Mouse (Mus musculus) liver, embryonic 11.5 days (tissue): ENCODE data around the gene Dlx6. TPM values are rescaled to one million over a fixed set of nuclear protein-coding genes. Genes with fewer than 3 reads are reported as not detected.
A peak's percentile ranks its signal among the peaks of the same experiment; 100 is the strongest.

Source experiments
- ATAC-seq: fragments of 200-750 bp; cut with Nextera tagmentation; replicated peaks from 2 replicates; pipeline ENCODE4 v1.8.0; 2017; ENCODE audit warnings: moderate number of reproducible peaks, mild to moderate bottlenecking, moderate TSS enrichment, moderate library complexity; ENCODE audit not compliant: low FRiP score
- DNase-seq: peaks from one replicate; pipeline ENCODE4 v3.0.0-alpha.2; 2017; ENCODE audit warnings: low spot score
- H3K27ac ChIP-seq: fragments of 300-500 bp; sonication (generic); 2 replicates; pipeline ENCODE4 v1.5.1; 2014; ENCODE audit warnings: mild to moderate bottlenecking, low read depth, low read length, control low read depth
- H3K27me3 ChIP-seq: fragments of 300-500 bp; sonication (generic); replicated peaks from 2 replicates; pipeline ENCODE4 v1.6.1; 2014; ENCODE audit warnings: low read length, mixed read lengths; ENCODE audit not compliant: control insufficient read depth, insufficient read depth
- H3K36me3 ChIP-seq: fragments of 300-500 bp; sonication (generic); 2 replicates; pipeline ENCODE4 v1.6.1; 2014; ENCODE audit warnings: mild to moderate bottlenecking, low read length, moderate library complexity, mixed read lengths; ENCODE audit not compliant: control insufficient read depth, insufficient read depth
- H3K4me1 ChIP-seq: fragments of 300-500 bp; sonication (generic); replicated peaks from 2 replicates; pipeline ENCODE4 v1.6.1; 2014; ENCODE audit warnings: low read length, mixed read lengths; ENCODE audit not compliant: control insufficient read depth, insufficient read depth
- H3K4me2 ChIP-seq: fragments of 300-500 bp; sonication (generic); 2 replicates; pipeline ENCODE4 v1.6.1; 2014; ENCODE audit warnings: mild to moderate bottlenecking, control low read depth, moderate library complexity
- H3K4me3 ChIP-seq: fragments of 300-500 bp; sonication (generic); 2 replicates; pipeline ENCODE4 v1.5.1; 2014; ENCODE audit warnings: low read depth, low read length, control low read depth
- H3K9ac ChIP-seq: fragments of 300-500 bp; sonication (generic); 2 replicates; pipeline ENCODE4 v1.6.1; 2014; ENCODE audit warnings: low read depth, low read length, control low read depth
- H3K9me3 ChIP-seq: fragments of 300-500 bp; sonication (generic); 2 replicates; pipeline ENCODE4 v1.6.1; 2016; ENCODE audit warnings: low read length, inconsistent platforms, mixed read lengths; ENCODE audit not compliant: control insufficient read depth
- WGBS: fragments of 180-500 bp; shearing (Covaris S2); extraction: QIAGEN DNeasy Blood & Tissue Kit; methylation state at CpG from one replicate; pipeline ENCODE4 v1.1.7; 2014; 5-methylcytosine and 5-hydroxymethylcytosine counted together
- polyA plus RNA-seq: library from polyadenylated mRNA; unstranded; fragments of >200 nt; fragmentation: Nextera tagmentation; extraction: Ambion mirVana; gene quantifications from 2 replicates; pipeline ENCODE4 v1.2.1, GENCODE M21; 2014

The Dlx6 gene
- polyA plus RNA-seq, 1 experiment from 2014 or later, result not detected

GRCm38 (mm10) chr6:6877981-6878840 lies 15.1 kb downstream of the Dlx6 start:
- Histone ChIP-seq H3K27me3 (peaks cover 100% of the 10 kb centered on the region), H3K4me2 (no peak overlapping the region), H3K4me3 (no peak overlapping the region), H3K27ac (no peak overlapping the region), H3K9me3 (no peaks in the 10 kb centered on the region), H3K36me3 (no peaks in the 10 kb centered on the region), H3K4me1 (no peaks in the 10 kb centered on the region; the same call in 1 of the 2 replicates), H3K9ac (no peak overlapping the region)
- WGBS, result 4% methylated on average over 34 of the region's 34 CpGs
- DNase-seq (no peak), ATAC-seq (0 out of 2 replicates have a peak, but pooled peaks have one; percentile 11)

- H3K36me3 ChIP-seq, result no peaks in the 10 kb centered on the region
- H3K4me3 ChIP-seq, result no peak overlapping the region
- H3K27me3 ChIP-seq, result peaks cover 100% of the 10 kb centered on the region
- 2% methylated on average over 14 of the region's 14 CpGs for WGBS
- H3K9me3 ChIP-seq, result no peaks in the 10 kb centered on the region
- no peak overlapping the region for H3K27ac ChIP-seq
- DNase-seq (peak; percentile 42), ATAC-seq (no peak)
- no peak overlapping the region for H3K9ac ChIP-seq
- H3K4me1 ChIP-seq, result no peaks in the 10 kb centered on the region; the same call in 1 of the 2 replicates
- no peak overlapping the region for H3K4me2 ChIP-seq
Measured at GRCm38 (mm10) chr6:6878841-6879291, 15.7 kb downstream of the Dlx6 start.

GRCm38 (mm10) chr6:6879371-6880325 lies 16.5 kb downstream of the Dlx6 start:
- Histone ChIP-seq H3K4me1 (no peaks in the 10 kb centered on the region; the same call in 1 of the 2 replicates), H3K36me3 (no peaks in the 10 kb centered on the region), H3K4me2 (no peak overlapping the region), H3K9ac (no peak overlapping the region), H3K4me3 (no peak overlapping the region), H3K27ac (no peak overlapping the region), H3K27me3 (peaks cover 98% of the 10 kb centered on the region), H3K9me3 (no peaks in the 10 kb centered on the region)
- ATAC-seq (no peak), DNase-seq (peak; percentile 34)
- WGBS, result 4% methylated on average over 44 of the region's 44 CpGs

GRCm38 (mm10) chr6:6880361-6881114 lies 17.4 kb downstream of the Dlx6 start:
- H3K4me1 ChIP-seq, result no peaks in the 10 kb centered on the region; the same call in 1 of the 2 replicates
- no peaks in the 10 kb centered on the region for H3K9me3 ChIP-seq
- no peak overlapping the region; the same call in 1 of the 2 replicates for H3K4me2 ChIP-seq
- no peak overlapping the region for H3K27ac ChIP-seq
- peaks cover 96% of the 10 kb centered on the region for H3K27me3 ChIP-seq
- peak overlapping the region; percentile 41; the same call in 1 of the 2 replicates for H3K4me3 ChIP-seq
- DNase-seq (no peak), ATAC-seq (no peak)
- 3% methylated on average over 24 of the region's 24 CpGs for WGBS
- H3K9ac ChIP-seq, result no peak overlapping the region
- H3K36me3 ChIP-seq, result no peaks in the 10 kb centered on the region

GRCm38 (mm10) chr6:6881115-6881637 lies 18.0 kb downstream of the Dlx6 start:
- WGBS, result 2% methylated on average over 30 of the region's 30 CpGs
- H3K9me3 ChIP-seq, result no peaks in the 10 kb centered on the region
- H3K4me2 ChIP-seq, result peak overlapping the region; percentile 63
- H3K36me3 ChIP-seq, result no peaks in the 10 kb centered on the region
- ATAC-seq (no peak; the same call in 1 of the 2 replicates), DNase-seq (no peak)
- H3K4me3 ChIP-seq, result peak overlapping the region; percentile 41
- H3K27me3 ChIP-seq, result peaks cover 89% of the 10 kb centered on the region
- no peak overlapping the region for H3K27ac ChIP-seq
- H3K9ac ChIP-seq, result no peak overlapping the region
- no peaks in the 10 kb centered on the region; the same call in 1 of the 2 replicates for H3K4me1 ChIP-seq

GRCm38 (mm10) chr6:6881638-6882190 lies 18.6 kb downstream of the Dlx6 start, which contains the start of gene Dlx5:
Gene Dlx5 (minus strand): TSS chr6:6882085.
- no peak for DNase-seq
- ATAC-seq, result 0 out of 2 replicates have a peak, but pooled peaks have one; percentile 44
- Histone ChIP-seq H3K4me2 (peak within 1 kb of the TSS; percentile 63), H3K4me1 (no peaks in the 10 kb centered on the region; the same call in 1 of the 2 replicates), H3K9ac (no peak within 1 kb of the TSS), H3K9me3 (no peaks in the 10 kb centered on the region), H3K27ac (no peak within 1 kb of the TSS), H3K36me3 (no peaks in the 10 kb centered on the region), H3K27me3 (peaks cover 84% of the 10 kb centered on the region), H3K4me3 (peak within 1 kb of the TSS; percentile 41)
- WGBS, result under 1% methylated on average over 35 of the region's 42 CpGs

GRCm38 (mm10) chr6:6882266-6882797 lies 19.2 kb downstream of the Dlx6 start:
- WGBS, result 6% methylated on average over 10 of the region's 11 CpGs
- DNase-seq, result no peak

More at GRCm38 (mm10) chr6:6882266-6882797, 19.2 kb downstream of the Dlx6 start:
- H3K9ac ChIP-seq, result no peak overlapping the region
- H3K27me3 ChIP-seq, result peaks cover 80% of the 10 kb centered on the region
- no peaks in the 10 kb centered on the region for H3K9me3 ChIP-seq
- no peak overlapping the region for H3K4me3 ChIP-seq
- H3K27ac ChIP-seq, result no peak overlapping the region
- H3K4me2 ChIP-seq, result no peak overlapping the region
- H3K4me1 ChIP-seq, result no peaks in the 10 kb centered on the region; the same call in 1 of the 2 replicates
- ATAC-seq, result no peak
- no peaks in the 10 kb centered on the region for H3K36me3 ChIP-seq
